Mouse (Mus musculus) bone marrow, adult 2 months (tissue): Measurements from ENCODE around the gene Wdr20. TPM values are rescaled to one million over a fixed set of nuclear protein-coding genes. Genes with fewer than 3 reads are reported as not detected.

ENCODE experiments used
- H3K27ac ChIP-seq: fragments of 200-500 bp; 2 replicates; pipeline ENCODE4 v1.5.1; 2012; ENCODE audit warnings: low read depth, mild to moderate bottlenecking, control low read depth, inconsistent platforms, low read length; ENCODE audit not compliant: control insufficient read depth, poor library complexity, insufficient read depth
- H3K4me1 ChIP-seq: fragments of 200-500 bp; 2 replicates; pipeline ENCODE4 v1.6.1; 2011; ENCODE audit warnings: low read length; ENCODE audit not compliant: control insufficient read depth, insufficient read depth
- H3K4me3 ChIP-seq: fragments of 200-500 bp; replicated peaks from 2 replicates; pipeline ENCODE3; 2011; ENCODE audit warnings: mild to moderate bottlenecking, low read depth, low read length, control low read depth; ENCODE audit not compliant: control insufficient read depth
- CTCF ChIP-seq: fragments of 200-500 bp; IDR thresholded peaks from 2 replicates; pipeline ENCODE4 v1.5.1; 2011; ENCODE audit warnings: low read length, control low read depth; ENCODE audit not compliant: control insufficient read depth, insufficient read depth
- POLR2A ChIP-seq: fragments of 200-500 bp; IDR thresholded peaks from 2 replicates; pipeline ENCODE4 v1.6.1; 2011; ENCODE audit warnings: low read depth, mild to moderate bottlenecking, control low read depth, low read length, borderline replicate concordance; ENCODE audit not compliant: control insufficient read depth
- WGBS: fragments of 180-500 bp; shearing (Covaris S2); methylation state at CpG from one replicate; pipeline ENCODE4 v1.1.7; 2018; 5-methylcytosine and 5-hydroxymethylcytosine counted together
- polyA plus RNA-seq: library from polyadenylated mRNA; stranded (reverse); fragments of >200 nt; gene quantifications from 2 replicates; pipeline ENCODE4 v1.2.4, GENCODE M21; 2011; ENCODE audit warnings: low replicate concordance; ENCODE audit not compliant: missing spikeins, insufficient read depth, insufficient read length

Gene Wdr20
- polyA plus RNA-seq, 1 experiment: 16.6 TPM

DNA sequence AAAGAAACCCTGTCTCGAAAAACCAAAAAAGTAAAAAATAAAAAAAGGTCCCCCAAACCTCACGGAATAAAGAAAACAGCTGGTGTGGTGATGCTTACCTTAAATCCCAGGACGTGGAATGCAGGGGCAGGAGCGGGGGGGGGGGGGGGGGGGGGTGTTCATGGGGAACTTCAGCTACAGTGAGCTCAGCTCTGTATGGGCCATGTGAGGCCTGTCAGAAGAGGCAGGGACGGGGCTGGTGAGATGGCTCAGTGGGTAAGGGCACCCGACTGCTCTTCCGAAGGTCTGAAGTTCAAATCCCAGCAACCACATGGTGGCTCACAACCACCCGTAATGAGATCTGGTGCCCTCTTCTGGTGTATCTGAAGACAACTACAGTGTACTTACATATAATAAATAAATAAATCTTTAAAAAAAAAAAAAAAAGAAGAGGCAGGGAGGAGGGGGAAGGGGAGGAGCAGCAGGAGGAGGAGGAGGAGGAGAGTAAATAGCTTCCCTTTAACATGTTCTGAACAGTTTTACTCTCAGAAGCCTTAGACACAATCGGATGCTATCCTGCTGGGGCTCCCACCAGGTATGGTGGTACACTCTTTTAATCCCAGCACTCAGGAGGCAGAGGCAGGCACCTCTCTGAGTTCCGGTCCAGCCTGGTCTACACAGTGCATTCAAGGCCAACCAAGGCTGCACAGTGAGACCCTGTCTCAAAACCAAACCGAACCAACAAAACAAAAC, 92.7 kb downstream of the Wdr20 start:
- H3K27ac ChIP-seq: no peak overlapping the region
- H3K4me3 ChIP-seq: no peak overlapping the region
- 74% methylated on average over 11 of the region's 11 CpGs for WGBS
- H3K4me1 ChIP-seq: no peaks in the 10 kb centered on the region
- TF ChIP-seq CTCF: no peak
- TF ChIP-seq POLR2A: no peak

- Histone ChIP-seq H3K4me3 (no peak overlapping the region), H3K4me1 (no peaks in the 10 kb centered on the region), H3K27ac (no peak overlapping the region)
- TF ChIP-seq POLR2A: no peak
- no peak for TF ChIP-seq CTCF
- whole genome bisulfite sequencing: 95% methylated on average over 3 of the region's 3 CpGs
Measured at GRCm38 (mm10) chr12:110835182-110835581, 97.4 kb downstream of the Wdr20 start.

GRCm38 (mm10) chr12:110836729-110837128, 99.0 kb downstream of the Wdr20 start:
- 68% methylated on average over 6 of the region's 6 CpGs for WGBS

GRCm38 (mm10) chr12:110837192-110837841, 99.6 kb downstream of the Wdr20 start:
- TF ChIP-seq POLR2A: no peak
- TF ChIP-seq CTCF: no peak
- peak overlapping the region; percentile 41 for H3K27ac ChIP-seq
- H3K4me3 ChIP-seq: no peak overlapping the region
- WGBS: 13% methylated on average over 5 of the region's 5 CpGs
- no peaks in the 10 kb centered on the region for H3K4me1 ChIP-seq

More at GRCm38 (mm10) chr12:110836729-110837128, 99.0 kb downstream of the Wdr20 start:
- no peak overlapping the region for H3K4me3 ChIP-seq
- TF ChIP-seq POLR2A (no peak), CTCF (no peak)
- H3K27ac ChIP-seq: peak overlapping the region; percentile 41
- no peaks in the 10 kb centered on the region for H3K4me1 ChIP-seq

- 62% methylated on average over 8 of the region's 8 CpGs for WGBS
Measured at GRCm38 (mm10) chr12:110837850-110838249, 100.1 kb downstream of the Wdr20 start.

GRCm38 (mm10) chr12:110840348-110841198, 102.8 kb downstream of the Wdr20 start, which contains the start of gene Mok:
TSS of gene Mok (minus strand) at chr12:110840939.
- under 1% methylated on average over 71 of the region's 71 CpGs for WGBS
- no peak for TF ChIP-seq CTCF
- peak; percentile 33; the same call in 1 of the 2 replicates for TF ChIP-seq POLR2A
- Histone ChIP-seq H3K4me3 (peak within 1 kb of the TSS; percentile 72), H3K27ac (no peak within 1 kb of the TSS; the same call in 1 of the 2 replicates), H3K4me1 (no peaks in the 10 kb centered on the region)

More at GRCm38 (mm10) chr12:110837850-110838249, 100.1 kb downstream of the Wdr20 start:
- no peak overlapping the region for H3K27ac ChIP-seq
- no peaks in the 10 kb centered on the region for H3K4me1 ChIP-seq
- no peak overlapping the region for H3K4me3 ChIP-seq
- TF ChIP-seq CTCF: no peak
- no peak for TF ChIP-seq POLR2A

DNA sequence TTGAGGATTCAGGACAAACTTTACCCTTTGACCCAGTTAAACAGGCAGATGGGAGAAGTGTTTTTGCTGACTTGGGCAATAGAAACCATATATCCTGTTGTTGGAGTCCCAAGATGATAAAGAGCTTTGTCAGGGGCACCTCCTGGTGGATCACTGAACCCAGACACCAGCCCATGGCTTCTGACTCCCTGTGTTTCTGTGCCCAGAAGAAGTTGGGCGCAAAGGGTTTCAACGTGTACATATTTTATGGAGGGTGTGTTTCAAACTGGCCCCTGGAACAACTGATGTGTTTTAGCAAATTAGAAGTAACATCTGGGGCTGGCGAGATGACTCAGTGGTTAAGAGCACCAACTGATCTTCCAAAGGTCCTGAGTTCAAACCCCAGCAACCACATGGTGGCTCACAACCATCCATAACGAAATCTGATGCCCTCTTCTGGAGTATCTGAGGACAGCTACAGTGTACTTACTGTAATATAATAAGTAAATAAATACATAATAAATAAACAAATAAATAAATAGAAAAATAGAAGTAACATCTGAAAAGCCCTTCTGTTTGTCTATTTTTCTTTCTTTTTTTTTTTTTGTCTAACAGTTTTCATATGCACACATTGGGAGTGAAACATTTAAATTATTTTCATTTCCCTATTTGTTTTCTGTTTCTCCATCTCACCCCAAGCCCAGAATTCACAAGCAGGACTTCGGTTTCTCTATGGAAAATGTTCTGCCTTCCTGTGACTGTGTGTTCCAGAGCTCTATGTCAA, 104.2 kb downstream of the Wdr20 start:
- H3K27ac ChIP-seq: no peak overlapping the region
- H3K4me1 ChIP-seq: no peaks in the 10 kb centered on the region; the same call in 1 of the 2 replicates
- no peak overlapping the region for H3K4me3 ChIP-seq
- 71% methylated on average over 5 of the region's 5 CpGs for WGBS
- TF ChIP-seq CTCF (no peak), POLR2A (no peak)

- H3K4me3 ChIP-seq: peak overlapping the region; percentile 81
- WGBS: 10% methylated on average over 32 of the region's 32 CpGs
- H3K27ac ChIP-seq: peak overlapping the region; percentile 50
- H3K4me1 ChIP-seq: no peaks in the 10 kb centered on the region; the same call in 1 of the 2 replicates
- peak; percentile 89 for TF ChIP-seq CTCF
- no peak for TF ChIP-seq POLR2A
Measured at GRCm38 (mm10) chr12:110843194-110844048, 105.7 kb downstream of the Wdr20 start.
